Mouse (Mus musculus) heart, postnatal 10 days (tissue): ENCODE data around the gene Sorcs1. TPM values are rescaled to one million over a fixed set of nuclear protein-coding genes. Genes with fewer than 3 reads are reported as not detected.

ENCODE experiments used
- DNase-seq, 2 experiments: peaks; one replicate each; pipeline ENCODE4 v3.0.0; 2021
- intact Hi-C: fragments of 180-260 bp; cut with DNase I; formaldehyde crosslinking; loops from one replicate; pipeline ENCODE4 v1.15.1; 2025
- total RNA-seq, 2 experiments: library from RNA; stranded (reverse); gene quantifications; 2 replicates each; pipeline ENCODE4 v1.2.3; 2021

Gene Sorcs1
- total RNA-seq, 2 experiments from 2014 or later: 0.60 to 0.74 TPM

- intact Hi-C loops: no loop called here
- DNase-seq: no peak
Measured at GRCm38 (mm10) chr19:50294205-50294604, 384.2 kb downstream of the Sorcs1 start.

- peak; percentile 9 to 29 for DNase-seq
- intact Hi-C loops: no loop called here
Measured at GRCm38 (mm10) chr19:50264450-50264849, 414.0 kb downstream of the Sorcs1 start.

GRCm38 (mm10) chr19:50258718-50259413 lies 419.6 kb downstream of the Sorcs1 start:
- intact Hi-C loops: loop anchor here (2.0 to 10.0 kb wide), 3 partner anchors 166 to 942 kb away; no protein-coding TSS in a partner anchor
- DNase-seq: peak; percentile 49 to 73

- DNase-seq: peak in 1 of 2 experiments; percentile 0
- intact Hi-C loops: no loop called here
Measured at GRCm38 (mm10) chr19:50220476-50220875, 458.0 kb downstream of the Sorcs1 start.

GRCm38 (mm10) chr19:50214466-50215228 lies 463.8 kb downstream of the Sorcs1 start:
- intact Hi-C loops: no loop called here
- DNase-seq: no peak

GRCm38 (mm10) chr19:50210456-50210855 lies 468.0 kb downstream of the Sorcs1 start:
- intact Hi-C loops: no loop called here
- no peak for DNase-seq

- intact Hi-C loops: no loop called here
- DNase-seq: peak; percentile 6 to 11
Measured at GRCm38 (mm10) chr19:50204341-50204740, 474.1 kb downstream of the Sorcs1 start.

- DNase-seq: no peak
- intact Hi-C loops: no loop called here
Measured at GRCm38 (mm10) chr19:50196592-50196991, 481.9 kb downstream of the Sorcs1 start.

GRCm38 (mm10) chr19:50185769-50186715 lies 492.4 kb downstream of the Sorcs1 start:
- no peak for DNase-seq
- intact Hi-C loops: loop anchor here (5.0 kb wide), 1 partner anchor 1016 kb away; no protein-coding TSS in a partner anchor

- intact Hi-C loops: loop anchor here (5.0 kb wide), 1 partner anchor 1017 kb away; no protein-coding TSS in a partner anchor
- peak; percentile 34 to 64 for DNase-seq
Measured at GRCm38 (mm10) chr19:50184901-50185623, 493.4 kb downstream of the Sorcs1 start.

- intact Hi-C loops: no loop called here
- DNase-seq: no peak
Measured at GRCm38 (mm10) chr19:50178851-50179250, 499.6 kb downstream of the Sorcs1 start.

GRCm38 (mm10) chr19:50178151-50178550 lies 500.3 kb downstream of the Sorcs1 start:
- DNase-seq: no peak

GRCm38 (mm10) chr19:50171849-50172248 lies 506.6 kb downstream of the Sorcs1 start:
- no peak for DNase-seq
- intact Hi-C loops: no loop called here

More at GRCm38 (mm10) chr19:50178151-50178550, 500.3 kb downstream of the Sorcs1 start:
- intact Hi-C loops: no loop called here

- intact Hi-C loops: no loop called here
- no peak for DNase-seq
Measured at GRCm38 (mm10) chr19:50151111-50151510, 527.3 kb downstream of the Sorcs1 start.

- DNase-seq: no peak
- intact Hi-C loops: no loop called here
Measured at GRCm38 (mm10) chr19:50145919-50146318, 532.5 kb downstream of the Sorcs1 start.

GRCm38 (mm10) chr19:50141853-50142252 lies 536.6 kb downstream of the Sorcs1 start:
- peak; percentile 19 to 33 for DNase-seq
- intact Hi-C loops: no loop called here

GRCm38 (mm10) chr19:50134656-50135055 lies 543.8 kb downstream of the Sorcs1 start:
- intact Hi-C loops: no loop called here
- DNase-seq: no peak

GRCm38 (mm10) chr19:50105842-50106585 lies 572.4 kb downstream of the Sorcs1 start:
- intact Hi-C loops: no loop called here

More at GRCm38 (mm10) chr19:50105842-50106585, 572.4 kb downstream of the Sorcs1 start:
- DNase-seq: no peak
